Mouse (Mus musculus) midbrain, postnatal 0 days (tissue): ENCODE measurements at regions not wholly inside any gene's neighbourhood (a gene's known extent, or its start where the extent isn't known, plus 50 kb on each side); places are given as distances from the start of the nearest gene placed in this dataset.

Experiments used
- ATAC-seq: fragments of 200-750 bp; cut with Nextera tagmentation; 2 replicates; pipeline ENCODE4 v1.8.0; 2017; ENCODE audit warnings: moderate number of reproducible peaks, mild to moderate bottlenecking, moderate TSS enrichment, moderate library complexity; ENCODE audit not compliant: low FRiP score
- DNase-seq: peaks from one replicate; pipeline ENCODE4 v3.0.0-alpha.2; 2015; ENCODE audit warnings: low spot score
- H3K27ac ChIP-seq: fragments of 300-500 bp; sonication (generic); 2 replicates; pipeline ENCODE4 v1.5.1; 2014; ENCODE audit warnings: low read depth, mild to moderate bottlenecking, low read length, mixed read lengths
- H3K27me3 ChIP-seq: fragments of 300-500 bp; sonication (generic); 2 replicates; pipeline ENCODE4 v1.6.1; 2014; ENCODE audit warnings: low read length, control low read depth, mixed read lengths; ENCODE audit not compliant: insufficient read depth
- H3K36me3 ChIP-seq: fragments of 300-500 bp; sonication (generic); 2 replicates; pipeline ENCODE4 v1.6.1; 2014; ENCODE audit warnings: low read length, control low read depth, mixed read lengths; ENCODE audit not compliant: insufficient read depth
- H3K4me1 ChIP-seq: fragments of 300-500 bp; sonication (generic); 2 replicates; pipeline ENCODE4 v1.6.1; 2014; ENCODE audit warnings: mild to moderate bottlenecking, control low read depth, antibody characterized with exemption, low read length, mixed read lengths; ENCODE audit not compliant: insufficient read depth
- H3K4me2 ChIP-seq: fragments of 300-500 bp; sonication (generic); 2 replicates; pipeline ENCODE4 v1.6.1; 2014; ENCODE audit warnings: low read depth, mild to moderate bottlenecking, low read length, mixed read lengths; ENCODE audit not compliant: poor library complexity, severe bottlenecking
- H3K4me3 ChIP-seq: fragments of 300-500 bp; sonication (generic); 2 replicates; pipeline ENCODE4 v1.5.1; 2014; ENCODE audit warnings: low read depth, mild to moderate bottlenecking, low read length, moderate library complexity
- H3K9ac ChIP-seq: fragments of 300-500 bp; sonication (generic); replicated peaks from 2 replicates; pipeline ENCODE4 v1.6.1; 2014; ENCODE audit warnings: mild to moderate bottlenecking, low read length, moderate library complexity, mixed read lengths; ENCODE audit not compliant: poor library complexity, severe bottlenecking
- H3K9me3 ChIP-seq: fragments of 300-500 bp; sonication (generic); 2 replicates; pipeline ENCODE4 v1.6.1; 2016; ENCODE audit warnings: low read length, control low read depth
- CTCF ChIP-seq: IDR thresholded peaks from 2 replicates; pipeline ENCODE4 v1.5.1; 2016; ENCODE audit warnings: antibody characterized with exemption, mild to moderate bottlenecking
- WGBS: fragments of 180-500 bp; shearing (Covaris S2); extraction: QIAGEN DNeasy Blood & Tissue Kit; methylation state at CpG from one replicate; pipeline ENCODE4 v1.1.7; 2014; 5-methylcytosine and 5-hydroxymethylcytosine counted together

GRCm38 (mm10) chr1:56226314-56227008 lies 410.8 kb downstream of the Hsfy2 start:
- DNase-seq: no peak
- no peak overlapping the region for H3K4me3 ChIP-seq
- 0 out of 2 replicates have a peak, but pooled peaks have one; percentile 34 for ATAC-seq
- WGBS: 61% methylated on average over 7 of the region's 7 CpGs
- no peak overlapping the region for H3K4me2 ChIP-seq
- no peaks in the 10 kb centered on the region for H3K9me3 ChIP-seq
- no peak overlapping the region for H3K27ac ChIP-seq
- no peak for TF ChIP-seq CTCF
- no peak overlapping the region for H3K9ac ChIP-seq
- no peaks in the 10 kb centered on the region for H3K27me3 ChIP-seq
- no peaks in the 10 kb centered on the region for H3K36me3 ChIP-seq
- H3K4me1 ChIP-seq: no peaks in the 10 kb centered on the region

DNA sequence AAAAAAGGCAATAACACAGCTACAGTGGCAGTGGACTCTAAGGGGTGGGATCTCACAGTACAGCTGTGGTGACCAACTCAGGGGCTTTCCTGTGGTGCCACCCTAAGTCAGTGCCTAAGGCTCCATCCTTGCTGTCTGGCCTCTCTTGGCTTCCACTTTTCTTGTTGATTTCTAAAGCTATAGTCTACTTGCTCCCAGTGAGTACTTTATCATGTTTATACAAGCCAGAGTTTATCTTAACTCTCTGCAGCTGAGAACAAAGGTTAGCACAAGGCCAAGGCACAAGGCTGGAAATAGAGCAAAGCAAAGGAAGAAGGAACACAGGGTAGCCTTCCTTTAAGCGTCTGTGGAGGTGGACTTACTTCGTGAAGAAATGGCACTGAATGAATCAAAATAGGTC lies 417.5 kb downstream of the Hsfy2 start:
- Histone ChIP-seq H3K4me2 (no peak overlapping the region), H3K4me1 (no peaks in the 10 kb centered on the region), H3K36me3 (no peaks in the 10 kb centered on the region), H3K9me3 (no peaks in the 10 kb centered on the region), H3K27ac (no peak overlapping the region), H3K27me3 (no peaks in the 10 kb centered on the region), H3K4me3 (no peak overlapping the region), H3K9ac (no peak overlapping the region)
- TF ChIP-seq CTCF: no peak
- WGBS: 86% methylated on average over 2 of the region's 2 CpGs
- DNase-seq (no peak), ATAC-seq (no peak)

DNA sequence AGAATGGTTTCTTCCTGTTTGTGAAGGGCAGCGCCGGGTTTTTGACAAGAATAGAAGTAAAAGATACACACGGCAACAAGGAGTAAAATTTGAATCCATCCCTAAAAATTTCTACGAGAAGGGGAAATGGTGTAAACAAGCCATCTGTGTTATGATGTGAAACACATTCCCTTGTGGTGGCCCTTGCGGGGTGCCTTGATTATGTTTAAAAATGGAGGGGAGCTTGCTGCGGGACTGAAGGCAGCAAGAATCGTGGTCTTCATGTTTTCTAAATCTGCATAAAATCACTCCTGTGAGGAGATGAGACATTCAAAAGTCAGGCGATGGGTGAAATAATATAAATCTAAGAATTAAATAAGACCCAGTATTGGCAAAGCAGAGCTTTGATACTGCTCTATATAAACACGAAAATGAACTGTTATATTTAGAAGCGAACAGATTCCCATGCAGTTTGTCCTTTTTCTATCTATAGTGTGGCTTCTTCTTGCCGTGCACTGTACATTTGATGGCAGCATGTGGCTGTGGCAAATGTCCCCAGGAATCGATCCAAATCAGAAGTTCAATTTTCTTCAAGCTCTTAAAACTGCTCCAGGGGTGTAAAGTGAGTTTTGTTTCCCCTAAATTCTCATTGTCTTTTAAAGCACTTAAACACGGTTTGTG lies 426.4 kb downstream of the Hsfy2 start:
- Histone ChIP-seq H3K4me2 (no peak overlapping the region), H3K36me3 (no peaks in the 10 kb centered on the region), H3K9ac (no peak overlapping the region), H3K27ac (no peak overlapping the region), H3K4me1 (no peaks in the 10 kb centered on the region), H3K4me3 (no peak overlapping the region), H3K9me3 (no peaks in the 10 kb centered on the region), H3K27me3 (no peaks in the 10 kb centered on the region)
- 86% methylated on average over 13 of the region's 13 CpGs for WGBS
- ATAC-seq: no peak
- TF ChIP-seq CTCF: no peak
- no peak for DNase-seq

GRCm38 (mm10) chr1:56206615-56207267 lies 430.5 kb downstream of the Hsfy2 start:
- Histone ChIP-seq H3K36me3 (no peaks in the 10 kb centered on the region), H3K27me3 (no peaks in the 10 kb centered on the region), H3K4me3 (no peak overlapping the region), H3K4me1 (no peaks in the 10 kb centered on the region), H3K27ac (no peak overlapping the region), H3K9ac (no peak overlapping the region), H3K4me2 (no peak overlapping the region), H3K9me3 (no peaks in the 10 kb centered on the region)
- DNase-seq (no peak), ATAC-seq (no peak)
- 94% methylated on average over 10 of the region's 10 CpGs for WGBS
- TF ChIP-seq CTCF: no peak

- Histone ChIP-seq H3K27ac (no peak overlapping the region), H3K9me3 (no peaks in the 10 kb centered on the region), H3K27me3 (no peaks in the 10 kb centered on the region), H3K9ac (no peak overlapping the region), H3K4me1 (no peaks in the 10 kb centered on the region), H3K36me3 (no peaks in the 10 kb centered on the region), H3K4me3 (no peak overlapping the region), H3K4me2 (no peak overlapping the region)
- no peak for ATAC-seq
- DNase-seq: no peak
- WGBS: 97% methylated on average over 2 of the region's 2 CpGs
- no peak for TF ChIP-seq CTCF
These were observed 442.0 kb downstream of the Hsfy2 start for GRCm38 (mm10) chr1:56195224-56195623.
